Mouse (Mus musculus): ENCODE data around the gene Vmn1r157. TPM values are rescaled to one million over a fixed set of nuclear protein-coding genes. Genes with fewer than 3 reads are reported as not detected.

Gene Vmn1r157
- total RNA-seq (2023): not detected in 2 replicates

GRCm38 (mm10) chr7:22761397-22761796 is at the start of gene Vmn1r157:
Gene Vmn1r157, plus strand, starts transcription at chr7:22761697.

GRCm38 (mm10) chr7:22719610-22720009 is 41.9 kb upstream of the Vmn1r157 start, which contains the start of gene Gm4567:
Gene Gm4567, minus strand, starts transcription at chr7:22719710.

GRCm38 (mm10) chr7:22790682-22791081 is 29.2 kb downstream of the Vmn1r157 start, which contains the start of gene Vmn1r158:
Gene Vmn1r158, minus strand, starts transcription at chr7:22790782.

Other genes starting within 250 kb of the Vmn1r157 start
- gene Vmn1r152, start 238.7 kb upstream of the Vmn1r157 start, total RNA-seq (2023): not detected in 2 replicates
- not detected in 2 replicates for gene Gm8677, start 226.8 kb upstream of the Vmn1r157 start, total RNA-seq (2023)
- not detected in 2 replicates for gene Gm4201, start 196.4 kb upstream of the Vmn1r157 start, total RNA-seq (2023)
- gene Gm4565, start 173.6 kb upstream of the Vmn1r157 start, total RNA-seq (2023): not detected in 2 replicates
- gene Vmn1r155, start 103.7 kb upstream of the Vmn1r157 start, total RNA-seq (2023): not detected in 2 replicates
- not detected in 2 replicates for gene Gm8693, start 69.4 kb upstream of the Vmn1r157 start, total RNA-seq (2023)
- not detected in 2 replicates for gene Gm4567, start 42.0 kb upstream of the Vmn1r157 start, total RNA-seq (2023)
- not detected in 2 replicates for gene Vmn1r158, start 29.1 kb downstream of the Vmn1r157 start, total RNA-seq (2023)
- not detected in 2 replicates for gene Vmn1r159, start 81.9 kb downstream of the Vmn1r157 start, total RNA-seq (2023)
- gene Vmn1r160, start 109.5 kb downstream of the Vmn1r157 start, total RNA-seq (2023): not detected in 2 replicates
- gene Gm4214, start 223.0 kb downstream of the Vmn1r157 start, total RNA-seq (2023): not detected in 2 replicates

Data from neutrophil, adult 65 days (primary cell).